Mouse (Mus musculus) midbrain, postnatal 0 days (tissue): ENCODE results near the gene Stat4. TPM values are rescaled to one million over a fixed set of nuclear protein-coding genes. Genes with fewer than 3 reads are reported as not detected.

ENCODE experiments used
- ATAC-seq: fragments of 200-750 bp; cut with Nextera tagmentation; 2 replicates; pipeline ENCODE4 v1.8.0; 2017; ENCODE audit warnings: moderate number of reproducible peaks, mild to moderate bottlenecking, moderate TSS enrichment, moderate library complexity; ENCODE audit not compliant: low FRiP score
- DNase-seq: peaks from one replicate; pipeline ENCODE4 v3.0.0-alpha.2; 2015; ENCODE audit warnings: low spot score
- H3K27ac ChIP-seq: fragments of 300-500 bp; sonication (generic); 2 replicates; pipeline ENCODE4 v1.5.1; 2014; ENCODE audit warnings: low read depth, mild to moderate bottlenecking, low read length, mixed read lengths
- H3K27me3 ChIP-seq: fragments of 300-500 bp; sonication (generic); 2 replicates; pipeline ENCODE4 v1.6.1; 2014; ENCODE audit warnings: low read length, control low read depth, mixed read lengths; ENCODE audit not compliant: insufficient read depth
- H3K36me3 ChIP-seq: fragments of 300-500 bp; sonication (generic); 2 replicates; pipeline ENCODE4 v1.6.1; 2014; ENCODE audit warnings: low read length, control low read depth, mixed read lengths; ENCODE audit not compliant: insufficient read depth
- H3K4me1 ChIP-seq: fragments of 300-500 bp; sonication (generic); 2 replicates; pipeline ENCODE4 v1.6.1; 2014; ENCODE audit warnings: mild to moderate bottlenecking, control low read depth, antibody characterized with exemption, low read length, mixed read lengths; ENCODE audit not compliant: insufficient read depth
- H3K4me2 ChIP-seq: fragments of 300-500 bp; sonication (generic); 2 replicates; pipeline ENCODE4 v1.6.1; 2014; ENCODE audit warnings: low read depth, mild to moderate bottlenecking, low read length, mixed read lengths; ENCODE audit not compliant: poor library complexity, severe bottlenecking
- H3K4me3 ChIP-seq: fragments of 300-500 bp; sonication (generic); 2 replicates; pipeline ENCODE4 v1.5.1; 2014; ENCODE audit warnings: low read depth, mild to moderate bottlenecking, low read length, moderate library complexity
- H3K9ac ChIP-seq: fragments of 300-500 bp; sonication (generic); replicated peaks from 2 replicates; pipeline ENCODE4 v1.6.1; 2014; ENCODE audit warnings: mild to moderate bottlenecking, low read length, moderate library complexity, mixed read lengths; ENCODE audit not compliant: poor library complexity, severe bottlenecking
- H3K9me3 ChIP-seq: fragments of 300-500 bp; sonication (generic); 2 replicates; pipeline ENCODE4 v1.6.1; 2016; ENCODE audit warnings: low read length, control low read depth
- CTCF ChIP-seq: IDR thresholded peaks from 2 replicates; pipeline ENCODE4 v1.5.1; 2016; ENCODE audit warnings: antibody characterized with exemption, mild to moderate bottlenecking
- WGBS: fragments of 180-500 bp; shearing (Covaris S2); extraction: QIAGEN DNeasy Blood & Tissue Kit; methylation state at CpG from one replicate; pipeline ENCODE4 v1.1.7; 2014; 5-methylcytosine and 5-hydroxymethylcytosine counted together
- polyA plus RNA-seq: library from polyadenylated mRNA; unstranded; fragments of >200 nt; fragmentation: Nextera tagmentation; extraction: Ambion mirVana; gene quantifications from 2 replicates; pipeline ENCODE4 v1.2.1, GENCODE M21; 2015
- total RNA-seq: library from RNA; depleted of rRNA; stranded (reverse); fragments of >200 nt; gene quantifications from 2 replicates; pipeline ENCODE4 v1.2.3, GENCODE M21; 2014; rRNA removed

The Stat4 gene
- total and polyA plus RNA-seq, 2 experiments from 2014 or later: 0.60 to 0.74 TPM

GRCm38 (mm10) chr1:52150676-52151075 lies 163.7 kb downstream of the Stat4 start:
- Histone ChIP-seq H3K27ac (no peak overlapping the region), H3K9ac (no peak overlapping the region), H3K4me2 (no peak overlapping the region), H3K4me3 (no peak overlapping the region), H3K27me3 (no peaks in the 10 kb centered on the region), H3K4me1 (no peaks in the 10 kb centered on the region), H3K36me3 (0 out of 2 replicates have a peak, but pooled peaks cover 3% of the 10 kb centered on the region), H3K9me3 (no peaks in the 10 kb centered on the region)
- 55% methylated on average over 11 of the region's 11 CpGs for WGBS
- ATAC-seq: 0 out of 2 replicates have a peak, but pooled peaks have one; percentile 14
- no peak for DNase-seq
- TF ChIP-seq CTCF: no peak

GRCm38 (mm10) chr1:52151166-52151565 lies 164.2 kb downstream of the Stat4 start:
- H3K27ac ChIP-seq: no peak overlapping the region
- WGBS: 89% methylated on average over 5 of the region's 5 CpGs
- ATAC-seq: no peak

GRCm38 (mm10) chr1:52152369-52152768 lies 165.4 kb downstream of the Stat4 start:
- Histone ChIP-seq H3K36me3 (0 out of 2 replicates have a peak, but pooled peaks cover 3% of the 10 kb centered on the region), H3K27ac (no peak overlapping the region), H3K4me3 (no peak overlapping the region), H3K9ac (no peak overlapping the region), H3K9me3 (no peaks in the 10 kb centered on the region), H3K4me1 (no peaks in the 10 kb centered on the region), H3K4me2 (no peak overlapping the region), H3K27me3 (no peaks in the 10 kb centered on the region)
- ATAC-seq: 0 out of 2 replicates have a peak, but pooled peaks have one; percentile 20
- 55% methylated on average over 13 of the region's 13 CpGs for WGBS
- DNase-seq: no peak
- no peak for TF ChIP-seq CTCF

More at GRCm38 (mm10) chr1:52151166-52151565, 164.2 kb downstream of the Stat4 start:
- no peaks in the 10 kb centered on the region for H3K4me1 ChIP-seq
- H3K9me3 ChIP-seq: no peaks in the 10 kb centered on the region
- H3K4me3 ChIP-seq: no peak overlapping the region
- H3K4me2 ChIP-seq: no peak overlapping the region
- DNase-seq: no peak
- no peaks in the 10 kb centered on the region for H3K27me3 ChIP-seq
- no peak for TF ChIP-seq CTCF
- H3K36me3 ChIP-seq: 0 out of 2 replicates have a peak, but pooled peaks cover 3% of the 10 kb centered on the region
- H3K9ac ChIP-seq: no peak overlapping the region

GRCm38 (mm10) chr1:52152936-52153335 lies 166.0 kb downstream of the Stat4 start:
- Histone ChIP-seq H3K27me3 (no peaks in the 10 kb centered on the region), H3K9ac (no peak overlapping the region), H3K27ac (no peak overlapping the region), H3K9me3 (no peaks in the 10 kb centered on the region), H3K4me1 (no peaks in the 10 kb centered on the region), H3K4me3 (no peak overlapping the region), H3K36me3 (0 out of 2 replicates have a peak, but pooled peaks cover 3% of the 10 kb centered on the region), H3K4me2 (no peak overlapping the region)
- no peak for DNase-seq
- no peak for ATAC-seq
- WGBS: 38% methylated on average over 3 of the region's 3 CpGs
- TF ChIP-seq CTCF: no peak

GRCm38 (mm10) chr1:52154890-52155289 lies 167.9 kb downstream of the Stat4 start:
- no peak overlapping the region for H3K27ac ChIP-seq
- TF ChIP-seq CTCF: no peak
- no peak overlapping the region for H3K9ac ChIP-seq
- no peaks in the 10 kb centered on the region for H3K4me1 ChIP-seq
- H3K9me3 ChIP-seq: no peaks in the 10 kb centered on the region
- no peak overlapping the region for H3K4me3 ChIP-seq
- 0 out of 2 replicates have a peak, but pooled peaks cover 3% of the 10 kb centered on the region for H3K36me3 ChIP-seq
- no peak overlapping the region for H3K4me2 ChIP-seq
- whole genome bisulfite sequencing: 85% methylated on average over 8 of the region's 8 CpGs
- no peaks in the 10 kb centered on the region for H3K27me3 ChIP-seq
- ATAC-seq (no peak), DNase-seq (no peak)

GRCm38 (mm10) chr1:52156351-52156750 lies 169.4 kb downstream of the Stat4 start:
- no peaks in the 10 kb centered on the region for H3K9me3 ChIP-seq
- no peak for DNase-seq
- ATAC-seq: no peak
- no peaks in the 10 kb centered on the region for H3K4me1 ChIP-seq
- TF ChIP-seq CTCF: no peak
- no peaks in the 10 kb centered on the region for H3K27me3 ChIP-seq
- no peak overlapping the region for H3K9ac ChIP-seq
- H3K27ac ChIP-seq: no peak overlapping the region
- H3K4me2 ChIP-seq: no peak overlapping the region
- H3K4me3 ChIP-seq: no peak overlapping the region
- 71% methylated on average over 10 of the region's 10 CpGs for WGBS
- H3K36me3 ChIP-seq: 0 out of 2 replicates have a peak, but pooled peaks cover 3% of the 10 kb centered on the region

Other genes starting within 250 kb of the Stat4 start
- 33.5 and 45.5 TPM in 2 replicates for gene Myo1b, start 71.1 kb upstream of the Stat4 start, total RNA-seq
- gene Myo1b, start 71.1 kb upstream of the Stat4 start, polyA plus RNA-seq: 39.5 and 41.0 TPM in 2 replicates
- 27.5 and 28.9 TPM in 2 replicates for gene Stat1, start 132.3 kb downstream of the Stat4 start, total RNA-seq
- 11.2 and 13.0 TPM in 2 replicates for gene Stat1, start 132.3 kb downstream of the Stat4 start, polyA plus RNA-seq
- gene Gls, start 246.1 kb downstream of the Stat4 start, total RNA-seq: 181 and 228 TPM in 2 replicates
- 23.4 and 33.3 TPM in 2 replicates for gene Gls, start 246.1 kb downstream of the Stat4 start, polyA plus RNA-seq